Mouse (Mus musculus) left cerebral cortex, postnatal 25 days (tissue): ENCODE results near the gene Faap20. TPM values are rescaled to one million over a fixed set of nuclear protein-coding genes. Genes with fewer than 3 reads are reported as not detected.

Experiments used
- DNase-seq, 2 experiments: peaks; one replicate each; pipeline ENCODE4 v3.0.0; 2022; ENCODE audit warnings: low spot score in 2 of 2, mixed read lengths in 1 of 2
- intact Hi-C: fragments of 180-260 bp; cut with DNase I; formaldehyde crosslinking; loops from one replicate; pipeline ENCODE4 v1.15.1; 2025
- total RNA-seq, 2 experiments: library from RNA; stranded (reverse); gene quantifications; 2 replicates each; pipeline ENCODE4 v1.2.3; 2021

Faap20 gene
- total RNA-seq, 2 experiments from 2014 or later = 24.2 to 27.3 TPM

- peak; percentile 52 to 59 for DNase-seq
- intact Hi-C loops = no loop called here
Observed at GRCm38 (mm10) chr4:155279926-155280767, 30.5 kb downstream of the Faap20 start.

GRCm38 (mm10) chr4:155280768-155281121 lies 31.1 kb downstream of the Faap20 start:
- no peak for DNase-seq
- intact Hi-C loops = no loop called here

GRCm38 (mm10) chr4:155281227-155281626 lies 31.6 kb downstream of the Faap20 start:
- no peak for DNase-seq
- intact Hi-C loops = no loop called here

GRCm38 (mm10) chr4:155281652-155282051 lies 32.0 kb downstream of the Faap20 start:
- peak in 1 of 2 experiments; percentile 77 for DNase-seq

GRCm38 (mm10) chr4:155282231-155282630 lies 32.6 kb downstream of the Faap20 start:
- intact Hi-C loops = no loop called here
- no peak for DNase-seq

More at GRCm38 (mm10) chr4:155281652-155282051, 32.0 kb downstream of the Faap20 start:
- intact Hi-C loops = no loop called here

- intact Hi-C loops = no loop called here
- no peak for DNase-seq
Observed at GRCm38 (mm10) chr4:155283001-155283503, 33.5 kb downstream of the Faap20 start.

- peak in 1 of 2 experiments; percentile 69 for DNase-seq
- intact Hi-C loops = no loop called here
Observed at GRCm38 (mm10) chr4:155283585-155283984, 34.0 kb downstream of the Faap20 start.

GRCm38 (mm10) chr4:155284521-155285379 lies 35.1 kb downstream of the Faap20 start:
- no peak for DNase-seq
- intact Hi-C loops = no loop called here

GRCm38 (mm10) chr4:155286090-155286489 lies 36.5 kb downstream of the Faap20 start:
- no peak for DNase-seq
- intact Hi-C loops = no loop called here

- intact Hi-C loops = no loop called here
- no peak for DNase-seq
Observed at GRCm38 (mm10) chr4:155287713-155288112, 38.1 kb downstream of the Faap20 start.

- intact Hi-C loops = no loop called here
- DNase-seq = no peak
Observed at GRCm38 (mm10) chr4:155288586-155288985, 39.0 kb downstream of the Faap20 start.

GRCm38 (mm10) chr4:155290045-155290444 lies 40.4 kb downstream of the Faap20 start:
- DNase-seq = no peak
- intact Hi-C loops = no loop called here

GRCm38 (mm10) chr4:155292863-155293262 lies 43.3 kb downstream of the Faap20 start:
- intact Hi-C loops = no loop called here
- no peak for DNase-seq

- no peak for DNase-seq
Observed at GRCm38 (mm10) chr4:155294381-155294780, 44.8 kb downstream of the Faap20 start.

GRCm38 (mm10) chr4:155295026-155295590 lies 45.5 kb downstream of the Faap20 start:
- intact Hi-C loops = no loop called here
- DNase-seq = no peak

More at GRCm38 (mm10) chr4:155294381-155294780, 44.8 kb downstream of the Faap20 start:
- intact Hi-C loops = no loop called here

- intact Hi-C loops = no loop called here
- peak; percentile 75 to 96 for DNase-seq
Observed at GRCm38 (mm10) chr4:155295996-155296395, 46.4 kb downstream of the Faap20 start.

- intact Hi-C loops = no loop called here
- no peak for DNase-seq
Observed at GRCm38 (mm10) chr4:155297057-155297456, 47.5 kb downstream of the Faap20 start.

GRCm38 (mm10) chr4:155298826-155299225 lies 49.2 kb downstream of the Faap20 start:
- DNase-seq = no peak
- intact Hi-C loops = no loop called here

- DNase-seq = no peak
- intact Hi-C loops = no loop called here
Observed at GRCm38 (mm10) chr4:155300421-155301097, 51.0 kb downstream of the Faap20 start.

GRCm38 (mm10) chr4:155301098-155301447 lies 51.5 kb downstream of the Faap20 start:
- intact Hi-C loops = no loop called here
- no peak for DNase-seq
